Mouse (Mus musculus): Measurements from ENCODE around the gene Zfp385a.

Zfp385a gene

DNA sequence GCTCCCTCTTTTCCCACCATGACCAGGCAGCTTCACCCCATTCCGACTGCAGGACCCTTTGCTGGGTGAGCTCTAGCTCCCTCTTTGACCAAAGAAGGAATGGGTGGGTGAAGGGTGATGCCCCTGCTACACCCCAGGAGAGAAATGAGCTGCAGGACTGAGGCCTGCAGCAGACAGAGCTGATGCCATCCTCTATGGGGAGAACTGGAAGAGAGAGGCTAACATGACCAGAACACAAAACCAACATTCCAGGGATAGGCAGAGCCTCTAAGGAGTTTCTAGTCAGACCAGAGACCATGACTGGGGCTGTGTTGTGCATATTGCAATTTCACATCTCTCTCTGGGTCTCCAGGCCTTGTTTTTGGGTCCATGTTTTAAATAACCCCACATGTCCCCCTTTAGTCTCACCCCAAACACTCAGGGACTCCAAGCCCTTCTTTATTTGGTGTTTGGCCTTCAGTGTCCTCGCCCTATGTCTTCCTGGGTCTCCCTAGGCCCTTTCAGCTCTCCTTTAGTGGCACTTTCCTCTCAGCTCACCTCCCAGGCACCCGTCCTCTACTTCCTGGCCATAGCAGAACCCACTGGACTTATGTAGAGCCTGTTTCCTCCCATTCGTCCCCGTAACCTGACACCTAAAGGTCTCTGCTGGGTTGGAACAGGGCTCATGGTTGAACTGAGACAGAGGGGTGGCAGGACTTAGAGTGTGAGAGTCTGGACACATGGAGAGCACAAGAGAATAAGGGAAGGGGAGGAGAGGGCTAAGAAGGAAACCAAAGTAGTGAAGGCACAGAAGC lies 38.1 kb downstream of the Zfp385a start:
- in situ Hi-C loops (cut with MboI; ENCODE audit: low pct_unique_long_range_greater_than_20kb in 1 of 2, low sequenced_read_pairs in 2 of 2, unreplicated experiment in 1 of 2) = loop anchor here in 1 of 2 experiments (25.0 kb wide), 1 partner anchor 289 kb away; the partner anchor contains the start of gene Hoxc4

DNA sequence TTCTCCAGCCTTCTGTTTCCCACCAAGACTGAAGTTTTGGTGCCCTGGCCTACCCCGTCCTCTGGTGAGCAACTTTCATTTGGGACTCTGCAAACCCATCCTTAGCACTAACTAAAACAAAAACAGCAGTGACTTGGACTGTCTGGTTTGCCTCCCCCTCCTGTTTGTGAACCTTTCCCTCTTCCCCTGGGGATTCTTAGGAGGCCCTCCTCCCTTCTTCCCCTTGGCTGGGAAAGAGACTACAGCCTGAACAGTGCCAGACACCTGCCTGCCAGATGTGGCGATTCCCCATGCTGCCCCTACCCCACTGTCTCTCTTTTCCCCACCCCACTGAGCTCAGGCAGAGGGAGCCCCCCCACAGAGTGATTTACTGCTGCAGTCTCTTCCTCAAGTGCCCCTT lies 38.8 kb downstream of the Zfp385a start:
- in situ Hi-C loops (cut with MboI; ENCODE audit: low pct_unique_long_range_greater_than_20kb in 1 of 2, low sequenced_read_pairs in 2 of 2, unreplicated experiment in 1 of 2) = loop anchor here in 1 of 2 experiments (25.0 kb wide), 1 partner anchor 289 kb away; the partner anchor contains the start of gene Hoxc4

DNA sequence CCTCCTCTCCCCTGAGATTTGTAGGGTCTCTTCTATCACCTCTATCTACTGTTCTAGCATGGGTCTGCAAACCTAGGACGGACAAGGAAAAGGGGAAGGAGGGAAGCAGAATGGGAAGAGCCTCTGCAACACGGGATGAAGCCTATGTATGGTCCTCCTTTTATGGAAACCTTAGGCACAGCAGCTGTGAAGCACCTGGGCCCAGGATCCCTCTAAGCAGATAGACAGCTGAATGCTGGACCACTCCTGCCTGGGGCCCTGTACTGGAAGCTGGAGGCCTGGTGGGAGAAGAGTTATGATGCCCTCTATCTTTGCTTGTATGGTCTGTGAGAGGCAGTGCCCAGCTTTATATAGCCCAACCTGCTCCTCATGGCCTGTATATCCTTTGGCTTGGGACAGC lies 39.3 kb downstream of the Zfp385a start:
- in situ Hi-C loops (cut with MboI; ENCODE audit: low pct_unique_long_range_greater_than_20kb in 1 of 2, low sequenced_read_pairs in 2 of 2, unreplicated experiment in 1 of 2) = loop anchor here in 1 of 2 experiments (25.0 kb wide), 1 partner anchor 288 kb away; the partner anchor contains the start of gene Hoxc4

- in situ Hi-C loops (cut with MboI; ENCODE audit: low pct_unique_long_range_greater_than_20kb in 1 of 2, low sequenced_read_pairs in 2 of 2, unreplicated experiment in 1 of 2) = loop anchor here in 1 of 2 experiments (25.0 kb wide), 1 partner anchor 288 kb away; the partner anchor contains the start of gene Hoxc4
Observed at GRCm38 (mm10) chr15:103300067-103300471, 39.8 kb downstream of the Zfp385a start.

- in situ Hi-C loops (cut with MboI; ENCODE audit: low pct_unique_long_range_greater_than_20kb in 1 of 2, low sequenced_read_pairs in 2 of 2, unreplicated experiment in 1 of 2) = loop anchor here in 1 of 2 experiments (25.0 kb wide), 1 partner anchor 287 kb away; the partner anchor contains the start of gene Hoxc4
Observed at GRCm38 (mm10) chr15:103299644-103300043, 40.2 kb downstream of the Zfp385a start.

- in situ Hi-C loops (cut with MboI; ENCODE audit: low pct_unique_long_range_greater_than_20kb in 1 of 2, low sequenced_read_pairs in 2 of 2, unreplicated experiment in 1 of 2) = no loop called here
Observed at GRCm38 (mm10) chr15:103298861-103299616, 40.9 kb downstream of the Zfp385a start.

GRCm38 (mm10) chr15:103298026-103298425 lies 41.9 kb downstream of the Zfp385a start:
- in situ Hi-C loops (cut with MboI; ENCODE audit: low pct_unique_long_range_greater_than_20kb in 1 of 2, low sequenced_read_pairs in 2 of 2, unreplicated experiment in 1 of 2) = no loop called here

GRCm38 (mm10) chr15:103297313-103297712 lies 42.6 kb downstream of the Zfp385a start:
- in situ Hi-C loops (cut with MboI; ENCODE audit: low pct_unique_long_range_greater_than_20kb in 1 of 2, low sequenced_read_pairs in 2 of 2, unreplicated experiment in 1 of 2) = no loop called here

DNA sequence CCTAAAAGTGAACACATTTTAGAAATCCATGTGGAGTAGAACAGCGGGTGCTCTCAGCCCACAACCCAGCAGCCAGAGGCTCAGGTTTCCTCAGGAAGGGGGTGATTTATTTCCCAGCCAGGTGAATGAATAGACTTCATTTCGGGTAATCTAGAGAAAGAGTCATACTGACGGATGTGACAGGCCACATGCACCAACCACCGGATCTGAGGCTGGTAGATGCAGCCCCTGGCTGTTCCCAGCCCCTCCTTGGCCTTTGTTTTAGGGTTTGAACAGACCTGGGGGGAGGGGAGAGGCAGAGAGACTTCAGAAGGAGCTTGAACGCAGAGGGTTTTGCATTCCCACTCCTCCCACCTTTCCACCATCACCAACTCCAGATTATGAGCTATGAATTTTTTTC lies 44.0 kb downstream of the Zfp385a start:
- in situ Hi-C loops (cut with MboI; ENCODE audit: low pct_unique_long_range_greater_than_20kb in 1 of 2, low sequenced_read_pairs in 2 of 2, unreplicated experiment in 1 of 2) = no loop called here

- in situ Hi-C loops (cut with MboI; ENCODE audit: low pct_unique_long_range_greater_than_20kb in 1 of 2, low sequenced_read_pairs in 2 of 2, unreplicated experiment in 1 of 2) = no loop called here
Observed at GRCm38 (mm10) chr15:103294649-103295048, 45.2 kb downstream of the Zfp385a start.

DNA sequence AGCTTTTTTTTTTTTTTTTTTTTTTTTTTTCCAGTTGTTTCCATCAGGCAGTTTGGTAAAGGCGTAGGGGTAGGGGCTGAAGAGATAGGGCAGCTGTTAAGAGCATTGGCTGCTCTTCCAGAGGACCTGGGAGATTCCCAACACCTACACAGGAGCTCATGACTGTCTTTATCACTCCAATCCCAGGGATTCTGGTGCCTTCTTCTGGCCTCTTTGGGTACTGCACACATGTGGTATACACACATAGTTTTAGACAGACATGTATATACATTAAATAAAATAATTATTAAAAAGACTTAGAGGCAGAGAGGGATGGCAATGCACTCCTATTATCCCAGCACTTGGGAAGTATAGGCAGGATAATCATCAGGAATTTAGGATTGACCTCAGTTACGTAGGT lies 46.5 kb downstream of the Zfp385a start:
- in situ Hi-C loops (cut with MboI; ENCODE audit: low pct_unique_long_range_greater_than_20kb in 1 of 2, low sequenced_read_pairs in 2 of 2, unreplicated experiment in 1 of 2) = no loop called here

DNA sequence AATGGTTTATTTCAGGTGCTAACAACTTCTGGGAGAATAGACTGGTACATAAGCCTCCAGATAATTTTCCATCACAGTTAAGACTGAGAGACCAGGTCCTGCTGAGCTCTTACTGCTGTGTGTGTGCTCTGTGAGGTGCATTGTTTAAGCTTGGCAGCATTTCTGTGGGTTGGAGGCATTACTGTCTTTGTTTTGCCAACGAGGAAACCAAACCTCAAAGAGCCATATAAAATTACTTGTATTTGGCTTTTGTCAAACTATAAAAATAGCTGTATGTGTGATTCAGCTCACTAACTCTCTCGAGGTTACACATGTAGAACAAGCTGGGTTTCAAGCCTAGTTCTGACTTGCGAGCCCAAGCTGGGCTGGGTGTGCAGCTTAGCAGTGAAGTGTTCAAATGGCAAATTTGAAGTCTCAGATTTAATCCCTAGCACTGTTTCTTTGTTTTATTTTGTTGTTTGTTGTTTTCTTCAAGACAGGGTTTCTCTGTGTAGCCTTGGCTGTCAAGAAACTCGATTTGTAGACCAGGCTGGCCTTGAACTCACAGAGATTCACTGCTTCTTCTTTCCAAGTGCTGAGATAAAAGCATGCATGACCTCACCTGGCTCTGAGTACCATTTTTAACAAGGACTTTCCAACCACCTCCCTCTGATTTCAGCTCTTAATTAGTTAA lies 47.1 kb downstream of the Zfp385a start:
- in situ Hi-C loops (cut with MboI; ENCODE audit: low pct_unique_long_range_greater_than_20kb in 1 of 2, low sequenced_read_pairs in 2 of 2, unreplicated experiment in 1 of 2) = no loop called here

- in situ Hi-C loops (cut with MboI; ENCODE audit: low pct_unique_long_range_greater_than_20kb in 1 of 2, low sequenced_read_pairs in 2 of 2, unreplicated experiment in 1 of 2) = no loop called here
Observed at GRCm38 (mm10) chr15:103290843-103291242, 49.0 kb downstream of the Zfp385a start.

DNA sequence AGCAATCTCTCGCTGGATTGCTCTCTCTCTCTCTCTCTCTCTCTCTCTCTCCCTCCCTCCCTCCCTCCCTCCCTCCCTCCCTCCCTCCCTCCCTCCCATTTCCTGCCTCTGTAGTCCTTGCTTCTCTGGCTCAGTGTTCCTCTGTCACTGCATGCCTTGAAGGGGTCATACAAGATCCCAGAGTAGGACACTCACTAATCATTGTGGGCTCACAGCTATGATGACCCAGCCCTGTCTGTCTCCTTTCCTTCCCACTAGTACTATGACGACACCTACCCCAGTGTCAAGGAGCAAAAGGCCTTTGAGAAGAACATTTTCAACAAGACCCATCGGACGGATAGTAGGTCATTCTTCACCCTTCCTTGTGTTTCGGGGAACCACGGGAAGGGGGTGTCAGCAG lies 49.5 kb downstream of the Zfp385a start:
- in situ Hi-C loops (cut with MboI; ENCODE audit: low pct_unique_long_range_greater_than_20kb in 1 of 2, low sequenced_read_pairs in 2 of 2, unreplicated experiment in 1 of 2) = no loop called here

DNA sequence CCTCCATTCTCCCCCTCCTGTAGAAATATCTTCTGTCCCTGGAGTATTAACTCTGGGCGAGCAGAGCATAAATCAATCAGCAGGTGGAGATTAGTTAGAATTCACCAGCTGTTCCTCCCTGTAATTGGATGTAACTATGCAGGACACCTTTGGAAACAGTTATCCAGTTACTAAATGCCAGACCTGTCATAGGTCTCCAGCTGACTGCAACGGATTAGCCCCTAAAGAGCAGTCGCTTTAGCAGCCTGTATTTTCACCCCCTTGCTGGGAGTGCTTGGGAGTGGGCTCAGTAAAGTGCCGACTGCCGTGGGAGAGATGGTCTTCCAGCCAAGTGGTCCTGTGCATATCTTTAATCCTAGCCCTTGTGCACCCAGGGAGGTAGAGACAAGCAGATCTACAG lies 50.3 kb downstream of the Zfp385a start:
- in situ Hi-C loops (cut with MboI; ENCODE audit: low pct_unique_long_range_greater_than_20kb in 1 of 2, low sequenced_read_pairs in 2 of 2, unreplicated experiment in 1 of 2) = no loop called here

DNA sequence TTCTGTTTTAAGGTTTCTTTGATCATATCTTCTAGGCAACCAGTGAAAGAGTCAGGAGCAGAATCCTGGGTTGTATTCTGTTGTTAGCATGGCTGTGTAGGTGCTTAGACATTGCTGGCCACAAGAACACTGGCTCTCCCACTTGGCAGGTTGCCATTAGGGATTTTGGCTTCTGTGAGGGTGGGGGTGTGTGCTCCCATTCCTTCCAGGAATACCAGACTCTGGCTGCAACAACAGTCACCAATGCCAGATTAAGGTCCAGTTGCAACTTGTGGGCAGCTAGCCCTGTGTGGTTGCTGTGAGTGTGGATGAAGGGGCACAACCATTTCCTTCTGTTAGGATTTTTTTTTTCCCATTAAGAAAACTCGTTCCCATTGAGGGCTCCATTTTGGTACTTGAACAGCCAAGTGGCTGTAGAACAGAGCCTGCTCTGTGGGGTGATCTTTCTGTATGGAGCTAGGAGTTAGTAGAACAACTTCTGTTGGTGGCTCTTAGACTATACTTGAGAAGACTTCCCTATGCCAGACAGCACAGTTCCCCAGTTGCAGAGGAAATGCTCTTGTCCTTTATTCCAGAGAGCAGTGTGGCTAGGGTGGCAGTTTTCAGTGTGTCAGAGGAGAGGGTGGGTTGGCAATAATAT lies 54.0 kb downstream of the Zfp385a start:
- in situ Hi-C loops (cut with MboI; ENCODE audit: low pct_unique_long_range_greater_than_20kb in 1 of 2, low sequenced_read_pairs in 2 of 2, unreplicated experiment in 1 of 2) = no loop called here

- in situ Hi-C loops (cut with MboI; ENCODE audit: low pct_unique_long_range_greater_than_20kb in 1 of 2, low sequenced_read_pairs in 2 of 2, unreplicated experiment in 1 of 2) = no loop called here
Observed at GRCm38 (mm10) chr15:103284647-103285046, 55.2 kb downstream of the Zfp385a start.

GRCm38 (mm10) chr15:103284066-103284465 lies 55.8 kb downstream of the Zfp385a start:
- in situ Hi-C loops (cut with MboI; ENCODE audit: low pct_unique_long_range_greater_than_20kb in 1 of 2, low sequenced_read_pairs in 2 of 2, unreplicated experiment in 1 of 2) = no loop called here

All from mouse embryonic stem cell (cell line).